Mouse (Mus musculus) bone marrow, adult 2 months (tissue): ENCODE measurements around the gene Tmem40.

ENCODE experiments used
- CTCF ChIP-seq: fragments of 200-500 bp; IDR thresholded peaks from 2 replicates; pipeline ENCODE4 v1.5.1; 2011; ENCODE audit warnings: low read length, control low read depth; ENCODE audit not compliant: control insufficient read depth, insufficient read depth
- POLR2A ChIP-seq: fragments of 200-500 bp; IDR thresholded peaks from 2 replicates; pipeline ENCODE4 v1.6.1; 2011; ENCODE audit warnings: low read depth, mild to moderate bottlenecking, control low read depth, low read length, borderline replicate concordance; ENCODE audit not compliant: control insufficient read depth

GRCm38 (mm10) chr6:115761995-115762756 lies at the start of gene Tmem40:
- TF ChIP-seq CTCF (no peak), POLR2A (no peak)
